Mouse (Mus musculus) intestine, embryonic 14.5 days (tissue): ENCODE results near the gene Usp34. TPM values are rescaled to one million over a fixed set of nuclear protein-coding genes. Genes with fewer than 3 reads are reported as not detected.
"Not testable (repeated sequence)": the region's sequence is repeated elsewhere in the genome, so short reads cannot be mapped to it uniquely, and the experiment has no call there.

Experiments used
- ATAC-seq: fragments of 200-750 bp; cut with Nextera tagmentation; replicated peaks from 2 replicates; pipeline ENCODE4 v1.8.0; 2017; ENCODE audit warnings: low read depth, moderate number of reproducible peaks, moderate TSS enrichment, moderate library complexity; ENCODE audit not compliant: low FRiP score, low TSS enrichment
- DNase-seq: peaks from one replicate; pipeline ENCODE4 v3.0.0-alpha.2; 2018; ENCODE audit warnings: low spot score
- H3K27ac ChIP-seq: fragments of 300-500 bp; sonication (generic); 2 replicates; pipeline ENCODE4 v1.5.1; 2014; ENCODE audit warnings: low read depth, mild to moderate bottlenecking, control low read depth
- H3K27me3 ChIP-seq: fragments of 300-500 bp; sonication (generic); replicated peaks from 2 replicates; pipeline ENCODE4 v1.6.1; 2014; ENCODE audit warnings: low read length, control low read depth; ENCODE audit not compliant: control insufficient read depth, insufficient read depth
- H3K36me3 ChIP-seq: fragments of 300-500 bp; sonication (generic); 2 replicates; pipeline ENCODE4 v1.6.1; 2014; ENCODE audit warnings: low read length, control low read depth; ENCODE audit not compliant: control insufficient read depth, insufficient read depth
- H3K4me1 ChIP-seq: fragments of 300-500 bp; sonication (generic); replicated peaks from 2 replicates; pipeline ENCODE4 v1.6.1; 2014; ENCODE audit warnings: low read length, control low read depth, mixed read lengths; ENCODE audit not compliant: control insufficient read depth, insufficient read depth
- H3K4me2 ChIP-seq: fragments of 300-500 bp; sonication (generic); 2 replicates; pipeline ENCODE4 v1.6.1; 2014; ENCODE audit warnings: low read length
- H3K4me3 ChIP-seq: fragments of 300-500 bp; sonication (generic); 2 replicates; pipeline ENCODE4 v1.5.1; 2014; ENCODE audit warnings: low read depth, low read length, control low read depth, mixed read lengths
- H3K9ac ChIP-seq: fragments of 300-500 bp; sonication (generic); 2 replicates; pipeline ENCODE4 v1.6.1; 2014; ENCODE audit warnings: mild to moderate bottlenecking, low read length
- H3K9me3 ChIP-seq: fragments of 300-500 bp; sonication (generic); 2 replicates; pipeline ENCODE4 v1.6.1; 2016; ENCODE audit warnings: low read length, control low read depth; ENCODE audit not compliant: control insufficient read depth
- WGBS: fragments of 180-500 bp; shearing (Covaris S2); extraction: QIAGEN DNeasy Blood & Tissue Kit; methylation state at CpG from one replicate; pipeline ENCODE4 v1.1.7; 2014; 5-methylcytosine and 5-hydroxymethylcytosine counted together
- polyA plus RNA-seq: library from polyadenylated mRNA; unstranded; fragments of >200 nt; fragmentation: Nextera tagmentation; extraction: Ambion mirVana; gene quantifications from 2 replicates; pipeline ENCODE4 v1.2.1, GENCODE M21; 2014

The Usp34 gene
- polyA plus RNA-seq, 1 experiment from 2014 or later: 39.3 TPM

GRCm38 (mm10) chr11:23428301-23428700 is 121.6 kb downstream of the Usp34 start:
- Histone ChIP-seq H3K9me3 (no peaks in the 10 kb centered on the region), H3K27ac (no peak overlapping the region), H3K27me3 (no peaks in the 10 kb centered on the region), H3K4me3 (no peak overlapping the region), H3K4me1 (no peaks in the 10 kb centered on the region), H3K9ac (no peak overlapping the region), H3K36me3 (peaks cover 68% of the 10 kb centered on the region), H3K4me2 (no peak overlapping the region)
- DNase-seq (no peak), ATAC-seq (no peak)
- WGBS: 93% methylated on average over 6 of the region's 6 CpGs

- no peak overlapping the region for H3K27ac ChIP-seq
- H3K4me2 ChIP-seq: no peak overlapping the region
- WGBS: 88% methylated on average over 2 of the region's 2 CpGs
- H3K4me1 ChIP-seq: no peaks in the 10 kb centered on the region
- DNase-seq (no peak), ATAC-seq (no peak)
- H3K36me3 ChIP-seq: peaks cover 83% of the 10 kb centered on the region
- no peak overlapping the region for H3K9ac ChIP-seq
- H3K27me3 ChIP-seq: no peaks in the 10 kb centered on the region
- H3K9me3 ChIP-seq: no peaks in the 10 kb centered on the region
- H3K4me3 ChIP-seq: no peak overlapping the region
These were observed 123.3 kb downstream of the Usp34 start for GRCm38 (mm10) chr11:23430013-23430412.

- peaks cover 80% of the 10 kb centered on the region for H3K36me3 ChIP-seq
- no peaks in the 10 kb centered on the region for H3K27me3 ChIP-seq
- no peak for ATAC-seq
- H3K4me3 ChIP-seq: no peak overlapping the region
- WGBS: 80% methylated on average over 2 of the region's 2 CpGs
- H3K4me1 ChIP-seq: no peaks in the 10 kb centered on the region
- DNase-seq: no peak
- no peak overlapping the region for H3K4me2 ChIP-seq
- no peaks in the 10 kb centered on the region for H3K9me3 ChIP-seq
- H3K9ac ChIP-seq: no peak overlapping the region
- no peak overlapping the region for H3K27ac ChIP-seq
These were observed 129.4 kb downstream of the Usp34 start for GRCm38 (mm10) chr11:23436076-23436475.

- DNase-seq, H3K4me2 ChIP-seq, H3K4me1 ChIP-seq, H3K9ac ChIP-seq, H3K27me3 ChIP-seq, H3K9me3 ChIP-seq, H3K27ac ChIP-seq, H3K4me3 ChIP-seq, ATAC-seq: not testable (repeated sequence)
- H3K36me3 ChIP-seq: peaks cover 73% of the 10 kb centered on the region
- 95% methylated on average over 2 of the region's 2 CpGs for WGBS
These were observed 159.2 kb downstream of the Usp34 start for GRCm38 (mm10) chr11:23465862-23466261.

- no peaks in the 10 kb centered on the region for H3K4me1 ChIP-seq
- ATAC-seq (no peak), DNase-seq (no peak)
- peaks cover 95% of the 10 kb centered on the region for H3K36me3 ChIP-seq
- no peaks in the 10 kb centered on the region for H3K27me3 ChIP-seq
- no peaks in the 10 kb centered on the region for H3K9me3 ChIP-seq
- 81% methylated on average over 1 of the region's 1 CpGs for WGBS
- H3K27ac ChIP-seq: no peak overlapping the region
- no peak overlapping the region for H3K9ac ChIP-seq
- H3K4me2 ChIP-seq: no peak overlapping the region
- H3K4me3 ChIP-seq: no peak overlapping the region
These were observed 183.3 kb downstream of the Usp34 start for GRCm38 (mm10) chr11:23489955-23490354.

GRCm38 (mm10) chr11:23492048-23492790 is 185.5 kb downstream of the Usp34 start:
- Histone ChIP-seq H3K9me3 (no peaks in the 10 kb centered on the region), H3K4me3 (no peak overlapping the region), H3K36me3 (peaks cover 89% of the 10 kb centered on the region), H3K27me3 (no peaks in the 10 kb centered on the region), H3K27ac (no peak overlapping the region), H3K9ac (no peak overlapping the region), H3K4me1 (peaks cover 18% of the 10 kb centered on the region), H3K4me2 (no peak overlapping the region)
- DNase-seq: no peak
- no peak for ATAC-seq
- 91% methylated on average over 4 of the region's 4 CpGs for WGBS

GRCm38 (mm10) chr11:23495231-23495630 is 188.5 kb downstream of the Usp34 start:
- peaks cover 21% of the 10 kb centered on the region for H3K4me1 ChIP-seq
- no peak overlapping the region for H3K9ac ChIP-seq
- DNase-seq: no peak
- no peaks in the 10 kb centered on the region for H3K27me3 ChIP-seq
- H3K4me3 ChIP-seq: no peak overlapping the region
- no peak for ATAC-seq
- WGBS: 78% methylated on average over 6 of the region's 6 CpGs
- no peak overlapping the region for H3K27ac ChIP-seq
- H3K36me3 ChIP-seq: peaks cover 59% of the 10 kb centered on the region
- H3K4me2 ChIP-seq: no peak overlapping the region
- H3K9me3 ChIP-seq: no peaks in the 10 kb centered on the region

- ATAC-seq (no peak), DNase-seq (no peak)
- Histone ChIP-seq H3K4me3 (peak overlapping the region; percentile 82), H3K36me3 (peaks cover 45% of the 10 kb centered on the region), H3K4me1 (peaks cover 21% of the 10 kb centered on the region), H3K4me2 (peak overlapping the region; percentile 90), H3K27me3 (no peaks in the 10 kb centered on the region), H3K9me3 (no peaks in the 10 kb centered on the region), H3K27ac (no peak overlapping the region), H3K9ac (peak overlapping the region; percentile 92)
- 44% methylated on average over 6 of the region's 6 CpGs for WGBS
These were observed 190.0 kb downstream of the Usp34 start for GRCm38 (mm10) chr11:23496661-23497060.

GRCm38 (mm10) chr11:23497335-23497717 is 190.6 kb downstream of the Usp34 start:
- WGBS: under 1% methylated on average over 22 of the region's 22 CpGs
- Histone ChIP-seq H3K4me1 (peaks cover 21% of the 10 kb centered on the region), H3K27me3 (no peaks in the 10 kb centered on the region), H3K4me3 (peak overlapping the region; percentile 82), H3K9me3 (no peaks in the 10 kb centered on the region), H3K27ac (peak overlapping the region; percentile 96), H3K36me3 (peaks cover 38% of the 10 kb centered on the region), H3K4me2 (peak overlapping the region; percentile 90), H3K9ac (peak overlapping the region; percentile 92)
- no peak for DNase-seq
- peak; percentile 84 for ATAC-seq
